Mouse (Mus musculus) T-helper 2 cell (primary cell): ENCODE data around the gene St8sia6.

Source experiments
- in situ Hi-C: fragments of 300-600 bp; cut with MboI, MseI; formaldehyde crosslinking; loops from one replicate; pipeline ENCODE4 v1.15.1; 2025; ENCODE audit warnings: high pct_unique_total_duplicates

Gene St8sia6

DNA sequence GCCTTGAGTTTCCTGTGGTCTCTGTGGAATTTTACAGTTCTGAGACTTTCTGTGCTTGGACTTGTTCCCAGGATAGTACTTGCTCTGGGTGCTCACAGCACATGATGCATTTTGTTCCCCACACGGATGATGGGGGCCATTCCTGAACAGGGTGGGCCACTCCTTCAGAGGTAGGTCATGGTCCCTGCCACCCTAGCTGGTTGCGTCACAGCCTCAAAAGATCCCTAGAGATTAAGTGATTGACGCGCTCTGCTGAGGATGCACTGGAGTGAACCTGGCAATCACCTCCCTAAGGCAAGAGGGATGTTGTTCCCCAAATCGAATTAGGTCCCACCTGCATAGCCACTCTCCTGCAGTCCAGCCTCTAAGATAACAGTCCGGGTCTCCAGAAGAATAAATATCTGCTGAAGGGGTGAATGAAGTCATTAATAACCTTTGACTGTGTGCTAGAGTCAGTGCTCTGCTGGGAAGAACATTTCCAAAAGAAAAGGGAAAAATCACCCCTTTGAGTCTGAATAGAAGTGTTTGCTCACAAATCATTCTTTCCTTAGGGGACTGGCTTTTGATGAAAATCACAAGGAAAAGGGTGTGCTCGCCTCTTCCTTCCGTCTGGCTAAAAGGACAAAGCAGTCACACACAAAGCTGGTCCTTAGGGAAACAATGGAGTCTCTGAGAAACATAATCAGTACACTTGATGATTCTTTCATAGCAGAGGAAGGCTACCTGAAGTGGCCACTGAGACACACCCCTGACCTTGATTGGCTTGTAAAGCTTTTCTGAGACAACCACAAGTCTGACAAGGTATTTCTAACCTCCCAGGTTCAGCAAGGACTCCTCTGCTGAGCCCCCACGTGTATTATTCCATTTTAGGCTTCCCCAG is 26.1 kb downstream of the St8sia6 start:
- in situ Hi-C loops = no loop called here

- in situ Hi-C loops = no loop called here
Observed at GRCm38 (mm10) chr2:13760366-13760765, 33.5 kb downstream of the St8sia6 start.

DNA sequence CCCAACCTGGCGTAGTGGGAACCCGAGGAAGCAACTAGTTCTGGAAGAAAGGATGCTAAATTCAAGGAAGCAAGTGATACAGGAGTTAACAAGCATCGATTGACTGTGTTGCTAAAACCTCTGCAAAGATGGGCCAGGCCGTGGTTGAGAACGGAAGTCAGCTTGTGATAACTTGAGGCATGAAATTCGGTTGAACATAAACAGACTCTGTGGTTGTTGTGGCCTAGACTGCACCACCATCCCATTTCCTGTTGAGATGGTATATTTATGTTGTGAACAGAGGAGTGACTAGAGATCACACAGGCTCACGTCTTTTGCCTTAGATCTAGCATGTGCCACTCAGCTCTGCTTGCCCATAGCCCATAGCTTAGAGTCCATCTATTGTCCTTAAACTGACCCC is 36.5 kb downstream of the St8sia6 start:
- in situ Hi-C loops = no loop called here

GRCm38 (mm10) chr2:13755733-13756132 is 38.1 kb downstream of the St8sia6 start:
- in situ Hi-C loops = no loop called here

DNA sequence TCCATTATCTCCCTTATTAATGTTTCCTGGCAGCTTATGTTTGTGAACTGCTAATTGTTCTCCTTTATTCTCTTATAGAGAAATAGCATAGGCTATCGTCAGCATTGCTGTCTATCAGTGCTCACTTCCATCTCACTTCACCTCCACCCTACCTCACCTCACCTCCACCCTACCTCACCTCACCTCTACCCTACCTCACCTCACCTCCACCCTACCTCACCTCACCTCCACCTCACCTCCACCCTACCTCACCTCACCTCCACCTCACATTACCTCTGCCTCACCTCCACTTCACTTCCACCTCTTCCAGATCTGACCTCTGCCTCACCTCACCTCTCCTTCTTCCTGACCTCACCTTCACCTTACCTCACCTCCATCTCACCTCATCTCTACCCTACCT is 42.2 kb downstream of the St8sia6 start:
- in situ Hi-C loops = no loop called here

DNA sequence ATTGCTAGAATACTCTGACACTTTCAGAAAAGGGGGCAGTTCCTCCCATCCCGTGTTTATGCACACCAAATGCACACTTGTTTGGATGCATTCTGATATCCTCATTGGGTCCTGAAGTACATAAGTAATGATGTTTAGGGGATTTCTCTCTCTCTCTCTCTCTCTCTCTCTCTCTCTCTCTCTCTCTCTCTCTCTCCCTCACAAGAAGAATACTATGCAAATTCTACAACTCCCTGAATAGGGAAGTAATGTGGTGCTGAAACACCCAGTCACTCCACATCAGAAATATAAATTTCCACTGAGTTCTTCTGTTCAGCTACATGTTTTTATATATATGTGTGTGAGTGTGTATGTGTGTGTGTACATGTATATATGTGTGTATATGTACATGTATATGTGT is 43.1 kb downstream of the St8sia6 start:
- in situ Hi-C loops = no loop called here

DNA sequence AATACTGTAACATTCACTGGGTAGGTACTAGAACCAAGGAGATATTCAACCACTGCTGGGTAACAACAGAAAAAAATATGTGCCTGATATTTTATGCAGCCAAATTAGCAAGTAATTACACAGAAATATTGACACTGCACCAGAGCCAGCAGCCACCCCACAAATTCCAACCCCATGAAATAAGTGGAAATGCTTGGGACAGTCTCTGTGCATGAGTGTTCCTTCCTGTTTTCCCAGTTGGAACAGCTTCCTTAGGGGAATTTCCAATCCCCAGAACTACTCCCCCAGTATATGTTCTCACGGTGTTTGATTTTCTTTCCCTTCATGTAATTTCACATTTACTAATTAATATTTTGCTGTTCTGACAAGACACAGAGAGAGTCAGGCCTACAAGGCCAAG is 43.8 kb downstream of the St8sia6 start:
- in situ Hi-C loops = no loop called here

DNA sequence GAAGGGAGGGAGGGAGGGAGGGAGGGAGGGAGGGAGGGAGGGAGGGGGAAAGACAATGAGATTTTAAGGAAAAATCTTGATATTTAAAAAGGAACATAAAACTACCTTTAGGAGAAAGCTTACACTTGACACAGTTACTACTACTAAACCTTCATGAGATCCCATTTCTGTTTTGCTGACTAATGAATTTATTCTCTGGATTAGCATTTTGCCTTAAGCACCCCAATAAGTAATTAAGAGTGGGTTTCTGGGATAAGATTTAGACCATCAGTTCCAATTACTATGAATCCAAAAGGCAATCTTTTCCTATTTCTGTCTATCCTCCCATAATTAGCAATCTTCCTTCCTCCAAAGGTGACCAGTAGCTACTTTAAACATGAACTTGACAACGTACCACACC is 44.7 kb downstream of the St8sia6 start:
- in situ Hi-C loops = no loop called here

DNA sequence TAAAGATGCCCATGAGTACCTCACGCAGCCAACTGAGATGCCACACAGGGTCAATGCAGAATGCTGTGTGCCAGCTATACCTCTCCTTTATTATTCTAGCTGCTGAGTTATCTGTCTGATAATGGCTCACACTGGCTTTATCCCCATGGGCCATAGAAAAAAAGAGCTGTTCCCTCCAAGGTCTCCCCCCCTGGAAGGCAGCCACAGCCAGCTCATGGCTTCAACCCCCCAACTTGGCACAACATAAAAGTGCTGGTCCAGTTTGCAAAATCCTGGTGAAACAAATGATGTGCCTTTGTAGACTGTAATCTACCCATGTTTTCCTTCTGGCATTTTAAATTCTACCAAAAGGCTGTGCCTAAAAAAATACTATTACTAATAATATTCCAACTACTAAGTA is 46.3 kb downstream of the St8sia6 start:
- in situ Hi-C loops = no loop called here

DNA sequence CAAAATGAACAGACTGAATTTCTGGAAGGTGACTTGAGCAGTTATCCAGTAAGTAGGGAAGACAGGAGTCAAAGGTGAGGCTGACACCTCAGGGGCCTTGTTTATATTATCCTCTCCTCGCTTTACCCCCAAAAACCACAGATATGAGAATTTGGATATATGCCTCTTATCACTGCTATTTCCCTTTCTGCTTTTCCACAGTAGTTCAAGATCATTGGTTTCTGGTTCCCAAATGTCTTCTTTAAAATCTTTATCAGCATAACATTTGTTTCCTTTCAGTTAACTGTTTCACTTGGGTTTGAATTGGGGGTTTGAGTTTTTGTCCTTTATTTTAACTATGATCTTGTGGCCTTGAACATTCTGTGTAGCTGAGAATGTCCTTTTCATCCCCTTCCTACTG is 47.8 kb downstream of the St8sia6 start:
- in situ Hi-C loops = no loop called here

DNA sequence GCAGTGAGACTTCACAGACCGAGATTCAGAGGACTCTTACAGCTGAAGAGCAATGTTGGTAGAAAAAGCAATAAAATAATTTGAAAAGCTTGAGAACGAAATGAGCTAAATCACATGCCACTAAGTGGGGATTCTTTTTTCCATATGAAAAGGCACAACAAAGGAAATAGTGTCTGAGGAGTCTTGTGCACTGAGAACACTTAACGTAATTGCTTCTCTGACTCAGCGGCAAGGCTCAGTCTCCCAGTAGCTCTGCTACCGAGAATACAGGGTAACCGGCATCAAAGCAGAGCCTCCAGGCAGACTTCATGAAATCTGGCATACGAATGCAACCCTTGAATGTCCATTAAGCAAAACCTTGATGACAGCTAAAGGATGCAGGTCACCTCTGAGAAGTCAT is 55.2 kb downstream of the St8sia6 start:
- in situ Hi-C loops = no loop called here

DNA sequence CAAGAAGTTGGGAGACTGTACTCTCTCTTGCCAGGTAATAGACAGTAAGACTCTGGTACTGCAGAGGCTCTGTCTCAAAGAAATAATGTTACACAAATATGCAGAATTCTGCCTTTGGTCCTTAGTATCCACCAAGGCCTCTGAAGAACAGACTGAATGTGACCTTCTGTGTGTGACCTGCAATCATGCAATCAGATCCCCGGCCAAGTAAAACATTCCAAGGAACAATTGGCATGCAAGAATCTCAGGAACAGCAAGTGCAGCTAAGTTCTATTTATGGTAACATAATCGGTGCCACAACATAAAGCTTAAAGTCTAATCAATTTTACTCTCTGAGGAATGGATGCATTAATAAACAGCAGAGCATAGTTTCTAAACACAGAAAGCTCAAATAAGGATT is 66.0 kb downstream of the St8sia6 start:
- in situ Hi-C loops = no loop called here

DNA sequence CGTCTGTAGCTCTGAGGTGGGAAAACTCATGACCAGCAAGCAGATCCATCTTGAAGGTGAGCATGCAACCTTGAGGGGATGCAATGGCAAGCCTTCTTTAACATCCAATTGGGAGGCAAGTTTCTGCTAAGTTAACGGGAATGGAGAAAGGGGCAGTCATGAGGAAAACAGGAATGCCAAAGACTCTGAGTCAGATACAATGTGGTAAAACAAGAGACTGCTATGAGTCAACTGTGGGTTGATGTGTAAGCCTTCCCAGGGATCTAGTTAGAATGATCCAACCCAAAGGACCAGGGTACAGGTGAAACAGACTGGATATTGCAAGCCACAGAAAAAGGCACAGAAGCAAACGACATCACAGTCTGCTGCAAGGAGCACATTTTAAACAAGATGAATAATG is 68.3 kb downstream of the St8sia6 start:
- in situ Hi-C loops = no loop called here

GRCm38 (mm10) chr2:13722241-13722640 is 71.6 kb downstream of the St8sia6 start:
- in situ Hi-C loops = loop anchor here (25.0 kb wide), 1 partner anchor 1340 kb away; the partner anchor contains the start of gene Nsun6

DNA sequence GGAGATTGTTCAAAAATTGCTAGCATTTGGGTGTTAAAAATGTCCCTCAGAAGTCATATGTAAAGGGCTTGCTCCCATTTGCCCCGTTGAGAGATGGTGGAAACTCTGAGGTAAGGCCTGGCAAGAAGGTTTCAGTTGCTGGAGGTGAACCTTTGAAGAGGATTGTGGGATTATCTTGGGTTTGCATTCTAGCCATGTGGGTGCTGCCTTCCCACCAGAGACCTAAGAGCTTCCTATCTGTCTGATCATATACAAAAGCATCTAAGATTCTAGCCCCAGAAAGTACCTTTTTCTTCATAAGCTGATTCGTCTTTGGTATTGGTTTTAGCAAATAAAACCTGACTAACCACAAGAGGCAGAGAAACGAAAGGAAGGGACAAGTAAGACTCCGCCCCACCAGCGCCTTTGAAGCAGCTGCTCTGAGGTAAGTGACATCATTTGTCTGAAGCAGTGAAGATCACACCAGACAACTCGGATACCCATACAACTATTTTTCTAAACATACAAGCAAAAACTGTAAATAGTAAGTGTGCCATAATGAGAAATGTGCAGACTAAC is 75.2 kb downstream of the St8sia6 start:
- in situ Hi-C loops = loop anchor here (25.0 kb wide), 1 partner anchor 1344 kb away; the partner anchor contains the start of gene Nsun6

DNA sequence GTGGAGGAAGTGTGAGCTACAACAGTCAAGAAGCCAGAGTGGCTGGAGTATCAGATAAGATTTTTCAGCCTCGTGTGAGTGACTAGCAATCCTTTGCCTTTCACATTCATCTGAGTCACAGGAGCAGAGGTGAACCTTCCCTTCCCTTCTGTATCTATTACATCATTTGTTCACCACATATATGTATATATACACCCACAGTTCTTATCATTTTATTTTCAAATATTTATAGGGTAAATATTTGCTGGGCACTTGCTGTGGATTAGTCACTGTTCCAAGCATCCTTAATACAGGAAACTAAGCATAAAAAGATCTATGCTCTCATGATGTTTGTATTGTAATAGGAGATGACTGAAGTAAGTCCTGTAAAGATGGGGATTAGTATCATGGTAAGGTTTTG is 85.1 kb downstream of the St8sia6 start:
- in situ Hi-C loops = loop anchor here (25.0 kb wide), 1 partner anchor 1354 kb away; the partner anchor contains the start of gene Nsun6

DNA sequence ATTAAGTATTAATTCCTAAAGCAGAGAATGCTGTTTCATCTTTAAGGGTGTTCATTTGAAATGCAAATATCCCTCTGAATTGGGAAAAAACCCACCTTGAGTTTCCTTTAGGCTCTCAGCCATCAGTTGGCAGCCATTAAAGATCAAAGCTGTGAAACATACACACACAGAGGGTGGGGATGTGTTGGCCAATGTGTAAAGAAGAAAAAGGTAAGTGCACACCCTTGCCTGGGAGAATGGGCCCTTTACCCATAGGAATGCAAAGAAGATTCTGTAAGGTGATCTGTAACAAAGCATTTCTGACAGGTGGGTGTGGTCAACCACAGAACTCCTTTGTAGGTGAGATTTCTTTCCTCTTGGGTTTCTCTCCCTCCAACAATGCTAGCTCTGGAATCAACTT is 96.3 kb downstream of the St8sia6 start:
- in situ Hi-C loops = no loop called here

DNA sequence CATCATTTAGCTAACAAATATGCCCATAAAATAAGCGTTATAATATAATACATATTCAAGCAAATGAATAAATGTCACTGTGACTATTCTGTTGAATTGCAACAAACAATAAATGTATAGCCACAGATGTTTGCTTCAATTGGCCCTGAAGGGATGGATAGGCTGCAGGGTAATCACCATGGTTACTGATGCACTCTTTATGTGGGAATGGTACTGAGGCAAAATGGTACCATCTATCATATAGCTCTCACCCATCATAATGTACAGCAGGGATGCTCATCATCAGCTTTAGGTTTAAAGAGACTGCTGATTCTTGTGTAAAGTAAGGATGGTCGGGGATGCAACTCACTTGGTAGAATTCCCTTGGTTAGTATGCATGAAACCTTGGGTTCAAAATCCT is 99.4 kb downstream of the St8sia6 start:
- in situ Hi-C loops = no loop called here

DNA sequence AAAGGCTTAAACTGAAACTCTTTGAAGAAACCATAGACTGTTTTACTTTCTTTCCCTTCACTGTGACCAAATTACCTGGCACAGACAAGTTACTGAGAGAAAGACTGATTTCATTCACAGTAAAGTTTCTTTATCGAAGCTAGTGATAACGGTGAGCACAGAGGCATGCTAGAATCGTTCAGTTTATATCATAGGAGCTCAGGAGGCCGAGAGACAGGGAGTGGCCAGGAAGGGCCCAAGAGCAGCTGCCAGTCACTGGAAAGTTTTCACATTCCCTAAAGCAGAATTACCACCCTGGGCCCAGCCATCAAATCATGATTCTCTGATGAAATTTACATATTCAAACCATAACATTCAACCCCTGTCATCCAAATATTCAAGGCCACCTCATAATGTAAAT is 109.5 kb downstream of the St8sia6 start:
- in situ Hi-C loops = no loop called here

- in situ Hi-C loops = no loop called here
Observed at GRCm38 (mm10) chr2:13683205-13683570, 110.7 kb downstream of the St8sia6 start.

GRCm38 (mm10) chr2:13682488-13683204 is 111.2 kb downstream of the St8sia6 start:
- in situ Hi-C loops = no loop called here

DNA sequence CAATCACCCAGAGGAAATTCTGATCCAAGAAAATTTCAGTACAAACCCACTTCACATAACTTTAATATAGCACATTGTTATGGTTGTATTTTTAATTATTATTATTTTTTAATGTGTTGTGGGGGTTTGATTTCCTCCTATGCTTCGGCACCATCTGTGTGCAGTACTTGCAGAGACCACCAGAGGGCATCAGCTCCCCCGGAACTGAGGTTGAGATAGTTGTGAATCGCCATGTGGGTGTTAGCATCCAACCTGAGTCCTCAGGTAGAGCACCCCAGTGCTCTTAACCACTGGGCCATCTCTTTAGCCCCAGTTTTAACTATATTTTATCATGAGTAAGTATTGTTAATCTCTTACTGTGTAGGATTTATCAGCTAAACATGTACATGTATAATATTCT is 120.9 kb downstream of the St8sia6 start:
- in situ Hi-C loops = loop anchor here (5.0 kb wide), 1 partner anchor 119 kb away; the partner anchor contains the start of gene St8sia6
